8 mouse cellular contexts compared by ENCODE assay signal in the genomic region with DNA sequence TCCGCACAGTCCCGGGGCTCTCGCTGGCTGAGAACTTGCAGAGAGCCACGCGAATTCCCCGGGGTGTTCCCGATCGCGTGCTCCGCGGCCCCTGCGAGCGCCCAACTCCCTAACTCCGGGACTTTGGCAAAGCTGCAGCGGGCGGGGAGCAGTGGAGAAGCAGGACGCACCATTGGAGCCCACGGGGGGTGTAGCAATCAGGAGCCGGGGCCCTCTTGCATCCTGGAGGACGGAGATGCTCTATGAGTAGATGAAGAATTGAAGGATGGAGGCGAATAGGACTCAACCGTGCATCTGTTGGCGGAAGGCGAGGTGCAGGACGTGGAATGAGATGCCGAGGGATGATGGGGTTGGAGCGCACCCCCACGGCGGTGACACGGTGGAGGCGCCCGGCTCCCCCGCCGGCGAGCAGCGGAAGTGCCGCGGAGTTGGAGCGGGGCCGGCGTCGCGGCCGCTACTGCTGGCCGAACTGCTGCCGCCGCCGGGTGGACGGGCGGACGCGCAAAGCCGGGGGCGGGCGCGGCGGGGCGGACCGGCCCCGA. TPM values are rescaled to one million over a fixed set of nuclear protein-coding genes. Genes with fewer than 3 reads are reported as not detected.
DNase-seq lines count a peak whose midpoint lies in the region; ATAC-seq and TF ChIP-seq lines count a peak whose summit lies in the region.

A gene (plus strand): TSS at position 425 of the 542 bp plus-strand sequence.

- no peak for TF ChIP-seq CTCF in cortical plate, adult 2 months (IDR thresholded peaks at IDR 0.05; ENCODE audit: extremely low read depth, insufficient read depth, low read length)
- TF ChIP-seq CTCF in hindbrain, postnatal 0 days (IDR thresholded peaks at IDR 0.05; ENCODE audit: low read depth) = peak; percentile 62

- H3K4me3 ChIP-seq in cortical plate, adult 2 months (ENCODE audit: insufficient read depth, low read length) = peak within 1 kb of the TSS; percentile 70
- H3K4me3 ChIP-seq in hindbrain, postnatal 0 days (ENCODE audit: low read length) = peak within 1 kb of the TSS; percentile 71
- peak within 1 kb of the TSS; percentile 76 for H3K4me3 ChIP-seq in macrophage (ENCODE audit: inconsistent target)

- TF ChIP-seq POLR2A in cortical plate, adult 2 months (IDR thresholded peaks at IDR 0.05; ENCODE audit: extremely low read depth, insufficient read depth, low read length) = no peak

- no peaks in the 10 kb centered on the region for H3K4me1 ChIP-seq in cortical plate, adult 2 months (ENCODE audit: control insufficient read depth, insufficient read depth, low read length)
- H3K4me1 ChIP-seq in hindbrain, postnatal 0 days (ENCODE audit: insufficient read depth, low read length) = peaks cover 4% of the 10 kb centered on the region; the same call in 1 of the 2 replicates

- peak within 1 kb of the TSS; percentile 99 for H3K4me2 ChIP-seq in hindbrain, postnatal 0 days (ENCODE audit: low read depth, low read length)

- no peaks in the 10 kb centered on the region for H3K27me3 ChIP-seq in hindbrain, postnatal 0 days (ENCODE audit: insufficient read depth, low read length)

- peak; percentile 86 for ATAC-seq in activated CD4-positive, CD25-positive, alpha-beta regulatory T cell, adult 4 months
- peak; percentile 92 for ATAC-seq in hindbrain, postnatal 0 days

- H3K9ac ChIP-seq in hindbrain, postnatal 0 days (replicated peaks; ENCODE audit: low read length) = peak within 1 kb of the TSS; percentile 76

- H3K36me3 ChIP-seq in hindbrain, postnatal 0 days (ENCODE audit: insufficient read depth, low read length) = no peaks in the 10 kb centered on the region
- H3K36me3 ChIP-seq in macrophage (ENCODE audit: inconsistent target) = no peaks in the 10 kb centered on the region

- peaks cover 35% of the 10 kb centered on the region; the same call in 1 of the 2 replicates for H3K79me2 ChIP-seq in macrophage (ENCODE audit: inconsistent target)

- peak within 1 kb of the TSS; percentile 87 for H3K27ac ChIP-seq in cortical plate, adult 2 months (ENCODE audit: insufficient read depth, low read length)
- H3K27ac ChIP-seq in hindbrain, postnatal 0 days = peak within 1 kb of the TSS; percentile 70; the same call in 1 of the 2 replicates
- H3K27ac ChIP-seq in macrophage = peak within 1 kb of the TSS; percentile 97

- 2% methylated on average over 48 of the region's 60 CpGs for WGBS in hindbrain, postnatal 0 days
- WGBS in macrophage (ENCODE audit: missing documents) = 1% methylated on average over 43 of the region's 60 CpGs

- peak; percentile 85 to 87 for DNase-seq in gastrocnemius, adult 8-10 months (ENCODE audit: low spot score in 2 of 2)
- DNase-seq in hindbrain, postnatal 0 days (ENCODE audit: low spot score) = peak; percentile 91
- peak; percentile 83 to 86 for DNase-seq in left cerebral cortex, adult 18-20 months (ENCODE audit: low spot score in 2 of 2)
- peak; percentile 84 for DNase-seq in retina, postnatal 7 days (ENCODE audit: low read depth, low spot score)
- peak; percentile 76 to 84 for DNase-seq in urinary bladder, adult 18-20 months (ENCODE audit: low spot score in 2 of 2)

- H3K9me3 ChIP-seq in hindbrain, postnatal 0 days (ENCODE audit: low read length) = no peaks in the 10 kb centered on the region

RNA-seq across cellular contexts. Expression of the gene that starts here (rescaled TPM):
- 1 to 10 TPM; 4.1 to 7.6 TPM for polyA plus RNA-seq in activated CD4-positive, CD25-positive, alpha-beta regulatory T cell, adult 4 months (2017; shearing (Covaris generic))
- 6.1 and 6.4 TPM in 2 replicates for polyA plus RNA-seq in cortical plate, adult 2 months (2012; rRNA removed)
- total RNA-seq in gastrocnemius, adult 8-10 months (2022) = 1 to 10 TPM; 2.3 to 3.5 (median 3.2) TPM
- total RNA-seq in hindbrain, postnatal 0 days (2014; rRNA removed) = 20.3 and 23.2 TPM in 2 replicates
- polyA plus RNA-seq in hindbrain, postnatal 0 days (2015; fragmentation: Nextera tagmentation; extraction: Ambion mirVana) = 10.5 and 10.9 TPM in 2 replicates
- 1 to 10 TPM; 6.4 to 6.6 TPM for total RNA-seq in left cerebral cortex, adult 18-20 months (2021)
- total RNA-seq in macrophage (2018; cell fraction: chromatin; rRNA removed) = 10 to 100 TPM in 11 of 26 experiments, 1 to 10 TPM in 15; 6.0 to 18.8 (median 8.5) TPM
- 10 to 100 TPM; 10.4 to 27.7 (median 16.9) TPM for total RNA-seq in macrophage (2018; cell fraction: cytosol; rRNA removed)
- 10 to 100 TPM in 25 of 26 experiments, 1 to 10 TPM in 1; 9.1 to 27.4 (median 15.6) TPM for total RNA-seq in macrophage (2018; cell fraction: nucleus; rRNA removed)
- 13.8 to 27.1 TPM (median 16.3 TPM) in 3 replicates for polyA plus RNA-seq in macrophage (2018)

Comparison
In these comparisons a context has a peak if more than half of its experiments do, and no peak if none do; other contexts are left out.
1. Peak in every context shown above with its lines: DNase-seq, ATAC-seq, H3K4me3 ChIP-seq and H3K27ac ChIP-seq.